Mouse (Mus musculus) ES-Bruce4 (cell line): Measurements from ENCODE around the gene I0C0044D17Rik.

Experiments used
- CTCF ChIP-seq: IDR thresholded peaks from one replicate; pipeline ENCODE4 v1.8.1; 2011; ENCODE audit warnings: low read depth, low read length
- EP300 ChIP-seq: IDR thresholded peaks from 2 replicates; pipeline ENCODE4 v1.6.1; 2011; ENCODE audit warnings: low read depth, low read length; ENCODE audit not compliant: insufficient read depth
- POLR2A ChIP-seq: IDR thresholded peaks from one replicate; pipeline ENCODE4 v1.8.1; 2011; ENCODE audit warnings: low read length; ENCODE audit not compliant: insufficient read depth

DNA sequence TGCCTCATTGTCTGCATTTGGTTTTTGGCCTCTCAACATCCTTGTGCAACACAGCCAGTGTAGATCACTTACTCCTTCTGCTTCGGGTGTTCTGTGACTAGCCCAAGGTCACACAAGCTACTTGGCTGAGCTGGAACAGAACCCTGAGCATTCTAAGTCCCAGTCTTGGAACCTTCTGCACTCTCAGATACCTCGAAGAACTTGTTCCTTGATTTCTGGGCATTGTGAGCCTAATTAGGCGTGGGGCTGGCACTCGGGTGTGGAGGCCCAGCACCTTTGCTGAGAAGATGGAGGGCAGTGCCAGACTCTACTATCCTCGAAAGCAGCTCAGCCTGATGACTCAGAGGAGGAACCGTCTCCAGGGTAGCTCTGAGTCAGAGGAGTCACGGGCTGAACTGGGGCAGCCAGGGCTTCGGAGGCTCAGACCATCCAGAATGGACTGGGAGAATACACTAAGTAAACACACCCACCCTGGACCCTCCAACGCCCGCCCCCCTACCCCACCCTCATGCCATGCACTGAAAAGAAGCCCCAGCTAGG lies 4.4 kb downstream of the I0C0044D17Rik start:
- TF ChIP-seq CTCF (no peak), POLR2A (no peak), EP300 (no peak)
